Mouse (Mus musculus) megakaryocyte, embryonic 14.5 days (primary cell): ENCODE results near the gene Prkar2b.

Experiments
- FLI1 ChIP-seq: IDR thresholded peaks from 2 replicates; pipeline ENCODE4 v1.6.1; 2012; ENCODE audit warnings: low read length, inconsistent platforms, mixed read lengths
- GATA1 ChIP-seq: IDR thresholded peaks from 3 replicates; pipeline ENCODE4 v1.6.1; 2012; ENCODE audit warnings: mixed read lengths, low read length, inconsistent platforms, borderline replicate concordance

- no peak for TF ChIP-seq GATA1
- no peak for TF ChIP-seq FLI1
Observed at GRCm38 (mm10) chr12:32077403-32077802, 16.3 kb upstream of the Prkar2b start.
